Mouse (Mus musculus) limb, embryonic 14.5 days (tissue): ENCODE results near the gene Eno3. TPM values are rescaled to one million over a fixed set of nuclear protein-coding genes. Genes with fewer than 3 reads are reported as not detected.

Experiments used
- ATAC-seq: fragments of 200-750 bp; cut with Nextera tagmentation; 2 replicates; pipeline ENCODE4 v1.8.0; 2017; ENCODE audit warnings: low read depth, moderate number of reproducible peaks, moderate TSS enrichment; ENCODE audit not compliant: low FRiP score
- DNase-seq: peaks from one replicate; pipeline ENCODE4 v3.0.0-alpha.2; 2015; ENCODE audit warnings: low spot score
- H3K27ac ChIP-seq: fragments of 300-500 bp; sonication (generic); replicated peaks from 2 replicates; pipeline ENCODE4 v1.5.1; 2014; ENCODE audit warnings: low read depth, mild to moderate bottlenecking, low read length, moderate library complexity, mixed read lengths
- H3K27me3 ChIP-seq: fragments of 300-500 bp; sonication (generic); 2 replicates; pipeline ENCODE4 v1.6.1; 2014; ENCODE audit warnings: low read length, mixed read lengths; ENCODE audit not compliant: control insufficient read depth, insufficient read depth
- H3K36me3 ChIP-seq: fragments of 300-500 bp; sonication (generic); 2 replicates; pipeline ENCODE4 v1.6.1; 2014; ENCODE audit warnings: mild to moderate bottlenecking, low read length, moderate library complexity, mixed read lengths; ENCODE audit not compliant: control insufficient read depth, insufficient read depth
- H3K4me1 ChIP-seq: fragments of 300-500 bp; sonication (generic); 2 replicates; pipeline ENCODE4 v1.6.1; 2014; ENCODE audit warnings: antibody characterized with exemption, low read length, mixed read lengths; ENCODE audit not compliant: control insufficient read depth, insufficient read depth
- H3K4me2 ChIP-seq: fragments of 300-500 bp; sonication (generic); replicated peaks from 2 replicates; pipeline ENCODE4 v1.6.1; 2014; ENCODE audit warnings: low read depth, mild to moderate bottlenecking, low read length, moderate library complexity; ENCODE audit not compliant: severe bottlenecking
- H3K4me3 ChIP-seq: fragments of 300-500 bp; sonication (generic); replicated peaks from 2 replicates; pipeline ENCODE4 v1.5.1; 2014; ENCODE audit warnings: low read length
- H3K9ac ChIP-seq: fragments of 300-500 bp; sonication (generic); 2 replicates; pipeline ENCODE4 v1.6.1; 2014; ENCODE audit warnings: mild to moderate bottlenecking, low read depth, low read length, moderate library complexity; ENCODE audit not compliant: severe bottlenecking
- H3K9me3 ChIP-seq: fragments of 300-500 bp; sonication (generic); 2 replicates; pipeline ENCODE4 v1.6.1; 2016; ENCODE audit warnings: low read length; ENCODE audit not compliant: control insufficient read depth
- POLR2A ChIP-seq: fragments of 200-500 bp; IDR thresholded peaks from 2 replicates; pipeline ENCODE4 v1.8.0; 2012; ENCODE audit warnings: inconsistent platforms, mild to moderate bottlenecking, moderate library complexity, borderline replicate concordance; ENCODE audit not compliant: insufficient read depth, insufficient read length; ENCODE audit errors: extremely low read depth
- WGBS: fragments of 180-500 bp; shearing (Covaris S2); extraction: QIAGEN DNeasy Blood & Tissue Kit; methylation state at CpG from one replicate; pipeline ENCODE4 v1.1.7; 2014; 5-methylcytosine and 5-hydroxymethylcytosine counted together
- polyA plus RNA-seq, 2 experiments: library from polyadenylated mRNA; depleted of rRNA in 1 of 2; stranded (reverse) in 1 of 2; unstranded in 1 of 2; fragments of >200 nt; fragmentation: Nextera tagmentation in 1 of 2; extraction: Ambion mirVana in 1 of 2; gene quantifications; 2 replicates each; pipeline versions ENCODE4 v1.2.1 to v1.2.3; 2012 to 2014

The Eno3 gene
- polyA plus RNA-seq, 2 experiments: 84.6 to 89.9 TPM

DNA sequence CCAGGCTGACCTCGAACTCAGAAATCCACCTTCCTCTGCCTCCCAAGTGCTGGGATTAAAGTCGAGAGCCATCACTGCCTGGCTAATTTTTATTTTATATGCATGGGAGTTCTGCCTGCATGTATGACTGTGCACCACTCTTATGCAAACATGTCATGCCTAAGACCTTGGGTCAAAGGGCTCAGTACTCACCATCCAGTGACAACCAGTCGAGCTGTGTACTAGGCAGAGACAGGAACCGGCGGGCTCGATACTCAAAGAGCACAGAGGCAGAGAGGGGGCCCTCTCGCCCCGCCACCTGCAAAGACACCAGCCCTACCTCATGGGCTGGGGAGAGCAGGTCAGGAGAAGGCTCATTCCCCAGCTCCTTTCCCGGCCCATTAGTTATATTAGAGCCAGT is 21.1 kb downstream of the Eno3 start:
- Histone ChIP-seq H3K27ac (no peak overlapping the region), H3K9ac (no peak overlapping the region), H3K4me2 (no peak overlapping the region), H3K27me3 (no peaks in the 10 kb centered on the region), H3K4me3 (no peak overlapping the region), H3K4me1 (no peaks in the 10 kb centered on the region), H3K36me3 (peaks cover 63% of the 10 kb centered on the region), H3K9me3 (no peaks in the 10 kb centered on the region)
- TF ChIP-seq POLR2A: no peak
- no peak for DNase-seq
- no peak for ATAC-seq
- WGBS: 78% methylated on average over 9 of the region's 9 CpGs

GRCm38 (mm10) chr11:70678576-70678975 is 21.6 kb downstream of the Eno3 start:
- DNase-seq: no peak
- H3K27me3 ChIP-seq: no peaks in the 10 kb centered on the region
- H3K4me1 ChIP-seq: no peaks in the 10 kb centered on the region
- 66% methylated on average over 2 of the region's 2 CpGs for WGBS
- H3K27ac ChIP-seq: no peak overlapping the region
- H3K4me2 ChIP-seq: no peak overlapping the region
- H3K4me3 ChIP-seq: no peak overlapping the region
- H3K9ac ChIP-seq: no peak overlapping the region
- no peaks in the 10 kb centered on the region for H3K9me3 ChIP-seq
- H3K36me3 ChIP-seq: peaks cover 66% of the 10 kb centered on the region
- TF ChIP-seq POLR2A: no peak
- no peak for ATAC-seq

DNA sequence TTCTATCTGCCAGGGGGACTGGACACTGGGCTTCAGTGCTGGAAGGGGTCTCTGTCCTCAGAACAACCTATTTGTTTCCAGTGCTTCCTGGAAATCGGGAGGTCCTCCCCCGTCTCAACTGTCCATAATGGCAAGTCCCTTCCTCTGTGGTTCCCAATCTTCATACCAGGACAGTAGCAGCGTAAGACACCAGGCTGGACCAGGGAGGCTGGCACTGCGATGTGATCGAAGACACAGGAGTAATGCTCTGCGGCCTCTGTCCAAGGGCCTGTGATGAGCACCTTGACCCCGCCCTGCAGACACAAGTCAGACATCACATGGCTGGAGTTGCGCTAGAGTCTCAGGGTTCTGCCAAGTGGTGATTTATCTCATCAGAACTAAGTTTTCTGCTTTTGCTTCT is 22.4 kb downstream of the Eno3 start:
- no peak overlapping the region for H3K27ac ChIP-seq
- H3K4me1 ChIP-seq: no peaks in the 10 kb centered on the region
- H3K9ac ChIP-seq: no peak overlapping the region
- H3K4me2 ChIP-seq: no peak overlapping the region
- DNase-seq: no peak
- H3K36me3 ChIP-seq: peaks cover 70% of the 10 kb centered on the region
- WGBS: 91% methylated on average over 8 of the region's 8 CpGs
- H3K9me3 ChIP-seq: no peaks in the 10 kb centered on the region
- ATAC-seq: no peak
- no peaks in the 10 kb centered on the region for H3K27me3 ChIP-seq
- TF ChIP-seq POLR2A: no peak
- no peak overlapping the region for H3K4me3 ChIP-seq

- ATAC-seq (no peak), DNase-seq (no peak)
- no peak for TF ChIP-seq POLR2A
- WGBS: 88% methylated on average over 8 of the region's 8 CpGs
- Histone ChIP-seq H3K4me3 (no peak overlapping the region), H3K4me1 (no peaks in the 10 kb centered on the region), H3K9ac (no peak overlapping the region), H3K27ac (no peak overlapping the region), H3K27me3 (no peaks in the 10 kb centered on the region), H3K4me2 (no peak overlapping the region), H3K36me3 (peaks cover 71% of the 10 kb centered on the region), H3K9me3 (no peaks in the 10 kb centered on the region)
These were observed 22.9 kb downstream of the Eno3 start for GRCm38 (mm10) chr11:70679894-70680293.

GRCm38 (mm10) chr11:70681170-70681569 is 24.2 kb downstream of the Eno3 start:
- Histone ChIP-seq H3K4me3 (no peak overlapping the region), H3K27ac (no peak overlapping the region), H3K36me3 (peaks cover 69% of the 10 kb centered on the region), H3K9ac (no peak overlapping the region), H3K27me3 (no peaks in the 10 kb centered on the region), H3K4me1 (no peaks in the 10 kb centered on the region), H3K9me3 (no peaks in the 10 kb centered on the region), H3K4me2 (no peak overlapping the region)
- DNase-seq (no peak), ATAC-seq (no peak)
- TF ChIP-seq POLR2A: no peak
- WGBS: 63% methylated on average over 12 of the region's 12 CpGs

DNA sequence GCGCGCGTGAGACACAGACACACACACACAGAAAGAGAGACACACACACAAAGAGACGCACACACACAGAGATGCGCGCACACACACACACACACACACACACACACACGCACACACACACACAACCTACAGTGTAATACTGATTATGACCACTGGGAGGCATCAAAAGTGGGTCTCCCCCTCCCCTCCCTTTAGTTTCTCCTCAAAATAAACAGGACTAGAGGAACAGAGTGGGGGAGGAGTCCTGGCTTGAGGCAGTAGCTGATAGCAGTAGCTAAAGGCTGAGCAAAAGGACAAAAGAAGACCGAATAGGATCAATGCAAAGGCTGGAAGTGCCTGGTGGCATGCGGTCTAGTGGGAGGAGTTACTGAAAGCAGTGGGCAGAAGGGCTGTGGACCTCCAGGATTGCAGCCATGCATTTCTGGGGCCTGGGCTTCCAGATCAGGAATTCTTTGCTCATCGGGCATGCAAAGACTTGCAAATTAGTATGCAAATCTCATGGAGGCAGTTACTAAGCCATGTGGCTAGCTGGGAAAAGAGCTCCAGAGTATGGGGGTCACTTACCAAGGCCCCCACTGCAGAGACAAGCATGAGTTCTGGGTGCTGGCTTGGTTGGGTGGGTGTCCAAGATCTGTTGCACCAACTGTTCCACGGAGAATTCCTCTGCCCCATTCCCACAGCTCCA is 25.0 kb downstream of the Eno3 start:
- WGBS: 20% methylated on average over 11 of the region's 11 CpGs
- ATAC-seq: peak; percentile 56; the same call in 1 of the 2 replicates
- Histone ChIP-seq H3K27ac (no peak overlapping the region), H3K9ac (no peak overlapping the region), H3K27me3 (no peaks in the 10 kb centered on the region), H3K4me1 (no peaks in the 10 kb centered on the region), H3K4me2 (no peak overlapping the region), H3K9me3 (no peaks in the 10 kb centered on the region), H3K36me3 (peaks cover 61% of the 10 kb centered on the region), H3K4me3 (no peak overlapping the region)
- no peak for TF ChIP-seq POLR2A
- DNase-seq: peak; percentile 48
